Mouse (Mus musculus) induced T-regulatory cell, adult 2 months (primary cell): ENCODE measurements at regions not wholly inside any gene's neighbourhood (a gene's known extent, or its start where the extent isn't known, plus 50 kb on each side); places are given as distances from the start of the nearest gene placed in this dataset.

Source experiments
- DNase-seq: peaks from one replicate; pipeline ENCODE4 v3.0.0-alpha.2; 2012; ENCODE audit warnings: low read depth

GRCm38 (mm10) chr8:33997676-33998075 lies 113.9 kb downstream of the Gm10131 start:
- no peak for DNase-seq

- no peak for DNase-seq
Measured at GRCm38 (mm10) chr8:33992946-33993345, 118.6 kb downstream of the Gm10131 start.

GRCm38 (mm10) chr8:33991917-33992875 lies 119.3 kb downstream of the Gm10131 start:
- DNase-seq: no peak

- DNase-seq: no peak
Measured at GRCm38 (mm10) chr8:33991165-33991916, 120.2 kb downstream of the Gm10131 start.

GRCm38 (mm10) chr8:33990039-33990438 lies 121.5 kb downstream of the Gm10131 start:
- DNase-seq: peak; percentile 58

GRCm38 (mm10) chr8:33987755-33988104 lies 123.8 kb downstream of the Gm10131 start:
- DNase-seq: no peak

- DNase-seq: no peak
Measured at GRCm38 (mm10) chr8:33987091-33987754, 124.3 kb downstream of the Gm10131 start.

GRCm38 (mm10) chr8:33986657-33987056 lies 124.9 kb downstream of the Gm10131 start:
- no peak for DNase-seq

- DNase-seq: peak; percentile 47
Measured at GRCm38 (mm10) chr8:33985430-33985977, 126.0 kb downstream of the Gm10131 start.

- DNase-seq: peak; percentile 67
Measured at GRCm38 (mm10) chr8:33981629-33982028, 129.9 kb downstream of the Gm10131 start.

GRCm38 (mm10) chr8:33980999-33981398 lies 130.5 kb downstream of the Gm10131 start:
- DNase-seq: no peak
